Mouse (Mus musculus) MEL-GATA-1-ER (cell line): Measurements from ENCODE around the gene Psen1.

Experiments used
- DNase-seq: peaks from one replicate; pipeline ENCODE4 v3.0.0-alpha.2; 2012; ENCODE audit warnings: low read depth; ENCODE audit errors: extremely low read depth

Psen1 gene

DNA sequence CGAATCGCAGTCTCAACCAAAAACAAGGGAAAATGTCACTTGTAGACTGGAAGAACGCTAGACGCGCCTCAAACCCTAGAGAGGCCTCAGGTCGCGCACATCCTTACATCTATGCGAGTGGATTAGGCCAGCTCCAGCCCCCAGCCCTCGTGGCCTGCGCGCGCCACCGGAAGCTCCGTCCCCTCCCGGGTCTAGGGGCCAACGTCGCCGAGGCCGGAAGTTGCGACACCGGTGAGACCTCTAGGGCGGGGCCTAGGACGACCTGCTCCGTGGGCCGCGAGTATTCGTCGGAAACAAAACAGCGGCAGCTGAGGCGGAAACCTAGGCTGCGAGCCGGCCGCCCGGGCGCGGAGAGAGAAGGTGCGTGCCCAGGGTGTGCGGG lies at the start of gene Psen1:
Gene Psen1, plus strand, starts transcription at position 219 of the 382 bp plus-strand sequence.
- DNase-seq, result peak; percentile 76

DNA sequence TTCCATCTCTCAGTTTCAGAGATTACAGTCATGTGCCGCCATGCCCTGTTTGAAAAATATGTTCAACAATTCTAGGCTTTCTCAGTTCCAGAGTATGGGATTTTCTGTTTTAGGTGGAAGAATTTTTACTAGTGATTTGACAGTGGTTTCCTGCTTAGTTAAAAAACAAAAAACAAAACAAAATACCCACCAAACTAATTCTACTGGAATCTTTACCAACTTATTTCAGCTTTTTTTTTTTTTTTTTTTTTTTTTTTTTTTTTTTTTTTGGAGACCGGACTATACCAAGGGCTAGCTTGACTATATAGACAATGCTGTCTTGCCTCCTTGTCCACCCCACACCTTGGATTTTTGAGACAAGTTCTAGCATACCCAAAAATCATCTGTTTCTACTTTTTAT lies 46.7 kb upstream of the Psen1 start:
- DNase-seq, result no peak

GRCm38 (mm10) chr12:83643116-83643515 lies 44.8 kb upstream of the Psen1 start:
- DNase-seq, result no peak

DNA sequence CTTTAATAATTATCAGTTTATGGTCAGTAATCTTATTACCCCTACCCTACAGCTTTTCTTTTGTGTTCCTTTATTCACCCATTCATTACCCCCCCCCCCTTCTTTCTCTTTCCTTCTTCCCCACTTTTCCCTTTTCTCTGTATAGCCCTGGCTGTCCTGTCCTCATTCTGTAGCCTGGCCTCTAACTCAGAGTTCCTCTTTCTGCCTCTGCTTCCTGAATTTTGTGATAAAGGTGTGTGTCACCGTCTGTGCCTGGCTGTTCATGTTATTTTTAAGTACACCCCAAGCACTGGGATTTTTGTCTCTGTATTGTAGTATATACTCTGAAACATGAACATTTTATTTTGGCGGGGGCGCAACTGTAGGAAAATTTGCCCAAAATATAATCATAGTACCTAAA lies 37.6 kb upstream of the Psen1 start:
- DNase-seq, result peak; percentile 52

DNA sequence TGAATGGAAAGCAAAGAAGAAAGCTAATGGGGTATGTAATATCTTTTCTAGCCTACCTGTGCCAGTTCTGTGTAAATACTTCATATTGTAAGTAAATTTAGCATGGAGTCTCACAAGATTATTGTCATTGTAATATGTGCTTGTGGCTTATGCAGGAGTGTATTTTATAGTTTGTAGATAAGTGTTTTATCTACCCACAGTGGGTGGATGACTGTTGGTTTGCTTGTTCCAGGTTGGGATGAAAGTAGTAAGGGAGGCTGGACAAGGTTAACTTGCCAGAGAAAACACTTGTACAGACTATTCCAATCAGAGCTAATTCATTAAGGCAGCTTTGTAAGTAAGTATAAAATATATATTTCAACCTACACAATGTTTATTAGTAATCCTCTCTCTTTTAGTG lies 36.5 kb upstream of the Psen1 start:
- DNase-seq, result no peak

DNA sequence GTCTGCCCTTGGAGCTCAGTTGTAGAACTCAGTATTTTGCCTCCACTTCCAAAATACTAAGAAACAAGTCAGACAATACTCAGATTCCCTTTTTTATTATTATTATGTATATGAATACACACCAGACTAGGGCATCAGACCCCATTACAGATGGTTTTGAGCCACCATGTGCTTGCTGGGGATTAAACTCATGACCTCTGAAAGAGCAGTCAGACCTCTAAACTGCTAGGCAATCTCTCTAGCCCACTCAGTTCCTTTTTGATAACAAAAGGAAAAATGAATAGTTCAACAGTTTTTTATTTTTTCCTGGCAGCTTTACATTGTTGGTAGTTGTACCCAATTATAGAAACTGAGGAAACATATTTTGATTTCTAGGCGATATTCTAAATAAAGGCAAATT lies 2.5 kb upstream of the Psen1 start:
- DNase-seq, result no peak

GRCm38 (mm10) chr12:83686575-83687350 lies 1.2 kb upstream of the Psen1 start:
- peak; percentile 23 for DNase-seq

DNA sequence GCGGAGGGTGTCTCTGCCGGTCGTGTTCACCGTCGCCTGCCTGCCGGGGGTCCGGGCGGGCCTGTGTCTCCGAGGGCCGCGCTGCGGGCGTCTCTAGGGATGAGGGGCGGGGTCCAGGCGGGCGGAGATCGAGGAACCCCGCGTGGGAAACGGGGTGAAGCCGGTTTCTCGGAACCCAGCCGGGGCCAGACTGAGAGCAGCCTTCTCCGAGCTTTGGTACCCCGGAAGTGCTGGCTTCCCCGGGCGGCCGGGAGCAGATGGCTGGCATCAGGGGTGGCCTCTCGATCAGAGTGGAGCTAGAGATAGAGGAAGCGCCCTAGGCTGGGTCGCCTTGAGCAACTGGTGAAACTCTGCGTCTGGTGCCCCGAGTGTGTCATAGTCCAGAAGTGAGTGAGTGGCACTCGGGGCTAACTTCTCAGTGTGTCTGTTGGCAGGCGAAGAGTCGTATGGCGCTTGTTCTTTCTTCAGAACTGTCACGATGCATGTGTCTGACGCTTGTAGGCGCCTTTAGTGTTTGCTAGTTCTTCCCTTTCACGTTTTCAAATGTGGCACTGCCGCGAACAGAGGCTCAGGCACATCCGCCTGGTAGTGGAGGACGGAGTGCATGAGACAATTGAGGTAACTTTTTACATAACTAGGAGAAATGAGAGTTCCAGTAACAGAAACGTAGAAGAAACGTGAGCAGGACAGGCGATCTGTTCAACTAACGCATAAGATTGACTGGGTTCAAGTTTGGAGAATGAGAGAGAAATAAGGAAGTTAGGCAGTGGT lies 549 bp downstream of the Psen1 start:
- peak; percentile 66 for DNase-seq

GRCm38 (mm10) chr12:83689087-83689432 lies 1.1 kb downstream of the Psen1 start:
- peak; percentile 55 for DNase-seq

- no peak for DNase-seq
These were observed 6.1 kb downstream of the Psen1 start for GRCm38 (mm10) chr12:83694011-83694410.

DNA sequence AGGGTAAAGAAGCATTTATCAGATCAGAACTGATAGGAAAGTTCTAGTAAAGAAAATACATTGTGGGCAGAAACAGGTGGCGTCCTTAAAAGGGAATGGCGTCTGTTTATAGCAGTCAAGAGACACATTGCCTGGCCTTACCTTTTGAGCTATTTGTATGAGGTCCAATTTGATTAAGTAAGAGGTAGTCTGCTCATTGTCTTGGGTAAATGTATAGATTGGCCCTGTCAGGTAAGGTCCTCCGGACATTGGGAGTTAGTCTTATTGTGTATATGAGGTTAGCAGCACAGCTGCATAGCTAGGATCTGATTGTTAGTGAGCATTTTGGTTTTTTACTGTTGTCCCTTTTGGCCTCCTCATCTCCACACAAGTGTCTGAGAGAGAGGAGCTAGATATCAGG lies 6.7 kb downstream of the Psen1 start:
- no peak for DNase-seq

DNA sequence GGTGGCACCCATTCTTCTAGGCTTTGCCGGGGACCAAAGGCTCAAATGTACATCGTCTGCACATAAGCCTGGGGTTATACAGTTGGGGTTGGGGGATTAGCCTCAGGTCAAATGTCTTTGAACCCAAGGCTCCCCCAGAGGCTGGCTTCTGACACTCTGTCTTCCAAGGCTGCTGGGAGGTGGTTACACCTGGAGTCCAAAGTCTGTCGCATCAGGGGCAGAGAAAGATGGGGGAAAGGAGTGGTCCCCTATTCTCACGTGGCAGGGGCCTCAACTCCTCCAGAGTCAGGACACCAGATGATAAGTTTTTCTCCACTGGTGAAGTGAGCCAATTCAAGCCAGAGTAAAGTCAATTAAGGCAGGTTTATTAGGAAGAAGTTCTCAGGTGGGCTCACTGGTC lies 10.7 kb downstream of the Psen1 start:
- DNase-seq, result no peak

DNA sequence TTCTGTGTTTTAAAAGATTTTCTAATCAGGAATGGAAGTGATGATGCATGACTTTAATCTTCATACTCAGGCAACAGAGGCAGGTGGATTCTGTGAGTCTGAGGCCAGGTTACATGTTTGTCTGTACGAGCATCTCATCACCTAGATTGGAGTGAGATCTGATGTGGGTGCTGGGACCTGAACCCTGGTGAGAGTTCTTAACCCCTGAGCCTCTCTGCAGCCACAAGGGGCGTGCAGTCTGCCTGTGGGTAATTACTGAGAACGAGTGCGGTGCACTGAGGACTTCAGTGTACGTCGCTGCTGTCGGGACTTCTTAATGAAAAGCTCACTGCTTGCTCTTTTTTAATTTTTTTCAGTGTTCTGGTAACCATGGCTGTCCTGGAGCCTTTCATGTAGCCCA lies 13.7 kb downstream of the Psen1 start:
- DNase-seq, result no peak

DNA sequence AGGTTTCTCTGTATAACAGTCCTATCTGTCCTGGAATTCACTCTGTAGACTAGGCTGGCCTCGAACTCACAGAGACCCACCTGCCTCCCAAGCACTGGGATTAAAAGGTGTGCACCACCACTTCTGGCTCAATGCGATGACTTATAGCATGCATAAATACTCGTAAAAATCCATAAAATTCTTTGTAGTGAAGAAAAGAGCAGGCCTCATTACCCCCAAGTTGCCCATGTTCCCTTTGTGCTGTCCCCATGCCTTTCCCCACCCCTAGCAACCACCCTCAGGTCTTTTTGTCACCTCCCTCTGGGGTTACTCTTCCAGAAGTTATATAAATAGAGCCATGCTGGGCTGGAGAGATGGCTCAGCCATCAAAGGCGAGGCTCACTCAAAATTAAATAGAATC lies 14.8 kb downstream of the Psen1 start:
- no peak for DNase-seq

DNA sequence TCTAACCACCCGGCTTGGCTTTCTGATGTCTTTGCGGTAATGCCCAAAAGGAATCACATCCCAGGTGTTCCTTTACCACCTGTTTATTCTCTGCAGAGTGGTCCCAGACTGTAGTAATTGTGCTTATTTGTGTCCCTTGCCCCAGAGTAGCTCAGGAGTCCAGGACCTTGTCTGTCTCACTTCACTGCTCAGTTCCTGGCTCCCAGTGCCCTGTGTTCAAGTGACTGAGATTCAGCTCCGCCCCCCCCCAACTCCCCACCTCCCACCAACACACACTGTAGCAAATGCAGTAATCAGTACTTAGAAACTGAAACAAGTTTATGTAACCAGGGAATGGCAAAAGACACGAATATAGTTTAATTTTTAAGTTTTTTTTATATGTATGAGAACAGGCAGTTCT lies 19.0 kb downstream of the Psen1 start:
- DNase-seq, result no peak

DNA sequence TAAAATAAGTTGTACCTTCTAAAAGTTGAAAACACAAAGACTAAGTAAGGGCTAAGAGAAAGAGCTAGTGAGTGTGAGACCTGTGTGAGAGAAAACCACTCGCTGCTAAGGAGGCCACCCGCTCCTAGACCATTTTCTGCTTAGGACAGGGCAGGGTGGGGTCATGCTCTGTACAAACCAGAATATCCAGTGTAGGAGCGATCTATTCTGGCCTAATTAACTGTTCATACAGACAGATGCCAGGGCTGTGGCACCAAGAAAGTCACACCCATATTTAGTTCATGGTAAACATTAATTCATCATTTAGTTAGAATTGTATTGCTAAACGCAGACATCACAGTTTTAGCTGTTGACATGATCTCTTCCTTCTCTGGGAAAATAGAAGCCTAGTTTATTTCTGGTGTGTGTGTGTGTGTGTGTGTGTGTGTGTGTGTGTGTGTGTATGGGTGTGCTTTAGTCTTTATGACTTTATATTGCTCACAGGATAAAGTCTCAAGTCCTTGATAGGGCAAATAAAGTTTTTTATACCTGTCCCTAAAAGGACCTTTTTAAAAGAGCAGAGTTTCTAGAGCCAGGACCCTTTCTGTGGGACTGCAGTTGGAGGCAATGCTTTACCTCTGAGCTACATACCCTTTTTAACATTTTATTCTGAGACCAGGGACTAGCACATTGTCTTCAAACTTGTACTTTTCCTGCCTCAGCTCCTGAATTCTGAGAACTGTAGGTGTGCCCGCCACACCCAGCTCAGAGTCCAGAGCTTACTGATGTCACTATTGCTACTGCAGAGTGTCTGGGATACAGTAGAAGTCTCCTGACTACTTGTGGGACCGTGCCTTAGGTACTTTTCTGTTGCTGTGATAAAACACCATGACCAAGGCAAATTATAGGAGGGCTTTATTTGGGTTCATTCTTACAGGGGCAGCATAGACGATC lies 20.5 kb downstream of the Psen1 start:
- no peak for DNase-seq

DNA sequence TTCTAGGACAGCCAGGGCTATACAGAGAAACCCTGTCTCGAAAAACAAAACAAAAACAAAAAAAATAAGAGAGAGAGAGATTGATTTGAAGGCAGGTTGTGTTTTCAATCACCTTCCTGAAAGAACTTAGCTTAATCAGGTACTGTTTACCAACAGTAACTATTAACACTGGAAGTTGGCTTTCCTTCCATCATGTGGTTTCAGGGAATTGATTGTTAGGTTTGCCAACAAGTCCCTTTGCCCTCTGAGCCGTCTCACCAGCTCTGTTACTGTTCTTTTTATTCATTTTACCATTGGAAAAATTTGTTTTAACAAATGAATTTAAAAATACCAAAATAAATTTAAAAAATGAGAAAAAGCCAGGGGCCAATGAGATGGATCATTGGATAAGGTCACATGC lies 22.0 kb downstream of the Psen1 start:
- DNase-seq, result no peak

GRCm38 (mm10) chr12:83713749-83714148 lies 25.8 kb downstream of the Psen1 start:
- DNase-seq, result peak; percentile 48

- DNase-seq, result no peak
These were observed 28.6 kb downstream of the Psen1 start for GRCm38 (mm10) chr12:83716416-83717184.

- no peak for DNase-seq
These were observed 31.5 kb downstream of the Psen1 start for GRCm38 (mm10) chr12:83719431-83719830.

- DNase-seq, result no peak
These were observed 33.3 kb downstream of the Psen1 start for GRCm38 (mm10) chr12:83721281-83721680.
